In genomic region chr7:45015957-45016612, GRCm38 (mm10) we compare ENCODE assay signal across 7 mouse cellular contexts. TPM values are rescaled to one million over a fixed set of nuclear protein-coding genes. Genes with fewer than 3 reads are reported as not detected.
DNase-seq lines count a peak whose midpoint lies in the region; ATAC-seq and TF ChIP-seq lines count a peak whose summit lies in the region.

TSS of gene Scaf1 (minus strand) at chr7:45016363.

- H3K4me2 ChIP-seq in intestine, postnatal 0 days (replicated peaks; ENCODE audit: low read depth), result peak within 1 kb of the TSS; percentile 85
- peak within 1 kb of the TSS; percentile 87 for H3K4me2 ChIP-seq in midbrain, embryonic 12.5 days (replicated peaks)

- H3K27ac ChIP-seq in embryonic facial prominence, embryonic 10.5 days (replicated peaks), result peak within 1 kb of the TSS; percentile 96
- peak within 1 kb of the TSS; percentile 96 for H3K27ac ChIP-seq in intestine, postnatal 0 days (ENCODE audit: low read depth, low read length)
- peak within 1 kb of the TSS; percentile 88 for H3K27ac ChIP-seq in midbrain, embryonic 12.5 days (replicated peaks)
- H3K27ac ChIP-seq in small intestine, adult 2 months (ENCODE audit: insufficient read depth, low read depth, low read length), result peak within 1 kb of the TSS; percentile 97

- DNase-seq in adrenal gland, postnatal 10 days, result peak; percentile 99
- DNase-seq in embryonic facial prominence, embryonic 10.5 days (ENCODE audit: low spot score), result peak; percentile 100
- peak; percentile 93 for DNase-seq in gonadal fat pad, adult 2 months (ENCODE audit: low read depth)
- peak; percentile 100 for DNase-seq in left cerebral cortex, postnatal 4 days

- intact Hi-C loops in left cerebral cortex, postnatal 4 days (cut with DNase I), result no loop called here

- H3K36me3 ChIP-seq in embryonic facial prominence, embryonic 10.5 days (replicated peaks), result peaks cover 33% of the 10 kb centered on the region
- H3K36me3 ChIP-seq in intestine, postnatal 0 days (ENCODE audit: control insufficient read depth, insufficient read depth), result peaks cover 34% of the 10 kb centered on the region
- H3K36me3 ChIP-seq in midbrain, embryonic 12.5 days, result peaks cover 30% of the 10 kb centered on the region
- H3K36me3 ChIP-seq in small intestine, adult 2 months (ENCODE audit: control insufficient read depth, insufficient read depth, low read length), result peaks cover 18% of the 10 kb centered on the region

- no peak for TF ChIP-seq CTCF in intestine, postnatal 0 days (IDR thresholded peaks at IDR 0.05; ENCODE audit: low read depth)
- no peak for TF ChIP-seq CTCF in small intestine, adult 2 months (IDR thresholded peaks at IDR 0.05; ENCODE audit: extremely low read depth, insufficient read length, insufficient replicate concordance, low read depth, low read length)

- TF ChIP-seq POLR2A in small intestine, adult 2 months (IDR thresholded peaks at IDR 0.05; ENCODE audit: low read depth, low read length), result peak; percentile 57

- H3K9me3 ChIP-seq in embryonic facial prominence, embryonic 10.5 days, result no peaks in the 10 kb centered on the region
- no peaks in the 10 kb centered on the region for H3K9me3 ChIP-seq in intestine, postnatal 0 days (ENCODE audit: control insufficient read depth)
- H3K9me3 ChIP-seq in midbrain, embryonic 12.5 days, result no peaks in the 10 kb centered on the region

- H3K9ac ChIP-seq in intestine, postnatal 0 days (ENCODE audit: low read depth, low read length), result peak within 1 kb of the TSS; percentile 96
- H3K9ac ChIP-seq in midbrain, embryonic 12.5 days (replicated peaks), result peak within 1 kb of the TSS; percentile 97

- H3K4me1 ChIP-seq in embryonic facial prominence, embryonic 10.5 days, result peaks cover 49% of the 10 kb centered on the region
- 0 out of 2 replicates have a peak, but pooled peaks cover 5% of the 10 kb centered on the region for H3K4me1 ChIP-seq in intestine, postnatal 0 days (replicated peaks; ENCODE audit: control insufficient read depth, insufficient read depth, low read length)
- H3K4me1 ChIP-seq in midbrain, embryonic 12.5 days, result peaks cover 26% of the 10 kb centered on the region
- H3K4me1 ChIP-seq in small intestine, adult 2 months (ENCODE audit: control insufficient read depth, insufficient read depth, insufficient read length, low read length), result peaks cover 5% of the 10 kb centered on the region; the same call in 1 of the 2 replicates

- ATAC-seq in intestine, postnatal 0 days, result peak; percentile 82
- ATAC-seq in midbrain, embryonic 12.5 days (ENCODE audit: low FRiP score, low read depth), result peak; percentile 91

- under 1% methylated on average over 69 of the region's 69 CpGs for WGBS in embryonic facial prominence, embryonic 10.5 days
- under 1% methylated on average over 69 of the region's 69 CpGs for WGBS in intestine, postnatal 0 days
- under 1% methylated on average over 67 of the region's 69 CpGs for whole genome bisulfite sequencing in midbrain, embryonic 12.5 days
- under 1% methylated on average over 69 of the region's 69 CpGs for WGBS in small intestine, adult 2 months

- peak within 1 kb of the TSS; percentile 98 for H3K4me3 ChIP-seq in embryonic facial prominence, embryonic 10.5 days
- peak within 1 kb of the TSS; percentile 94 for H3K4me3 ChIP-seq in intestine, postnatal 0 days (ENCODE audit: low read depth, low read length)
- H3K4me3 ChIP-seq in midbrain, embryonic 12.5 days, result peak within 1 kb of the TSS; percentile 93
- H3K4me3 ChIP-seq in small intestine, adult 2 months (ENCODE audit: low read depth, low read length), result peak within 1 kb of the TSS; percentile 89

- peaks cover 18% of the 10 kb centered on the region; the same call in 1 of the 2 replicates for H3K27me3 ChIP-seq in embryonic facial prominence, embryonic 10.5 days (replicated peaks; ENCODE audit: low read depth, poor library complexity, severe bottlenecking)
- no peaks in the 10 kb centered on the region for H3K27me3 ChIP-seq in intestine, postnatal 0 days (replicated peaks; ENCODE audit: control insufficient read depth, insufficient read depth, low read length)
- peaks cover 23% of the 10 kb centered on the region for H3K27me3 ChIP-seq in midbrain, embryonic 12.5 days
- H3K27me3 ChIP-seq in small intestine, adult 2 months (ENCODE audit: control insufficient read depth, insufficient read depth, low read length), result no peaks in the 10 kb centered on the region

RNA-seq across cellular contexts. Expression of gene Scaf1, which starts in this region (rescaled TPM):
- 10 to 100 TPM; 69.6 to 81.1 TPM for total RNA-seq in adrenal gland, postnatal 10 days (2021)
- polyA plus RNA-seq in embryonic facial prominence, embryonic 10.5 days (2016; fragmentation: Nextera tagmentation; extraction: Ambion mirVana), result 46.2 and 47.9 TPM in 2 replicates
- 48.9 and 60.3 TPM in 2 replicates for polyA plus RNA-seq in gonadal fat pad, adult 2 months (2012; rRNA removed)
- polyA plus RNA-seq in intestine, postnatal 0 days (2015; fragmentation: Nextera tagmentation; extraction: Ambion mirVana), result 21.7 and 22.6 TPM in 2 replicates
- total RNA-seq in left cerebral cortex, postnatal 4 days (2021), result 100 to 1,000 TPM; 154 TPM
- polyA plus RNA-seq in midbrain, embryonic 12.5 days (2016; fragmentation: Nextera tagmentation; extraction: Ambion mirVana), result 48.1 and 52.4 TPM in 2 replicates
- 39.8 and 73.0 TPM in 2 replicates for polyA plus RNA-seq in small intestine, adult 2 months (2012; rRNA removed)

Comparison
In these comparisons a context has a peak if more than half of its experiments do, and no peak if none do; other contexts are left out.
1. Peak in every context shown above with its lines: DNase-seq, ATAC-seq, H3K4me3 ChIP-seq and H3K27ac ChIP-seq.